Mouse (Mus musculus) urinary bladder, adult 2 months (tissue): ENCODE data around the gene Hmgb2. TPM values are rescaled to one million over a fixed set of nuclear protein-coding genes. Genes with fewer than 3 reads are reported as not detected.
A peak's percentile ranks its signal among the peaks of the same experiment; 100 is the strongest.
"Not testable (repeated sequence)": the region's sequence is repeated elsewhere in the genome, so short reads cannot be mapped to it uniquely, and the experiment has no call there.

ENCODE experiments used
- DNase-seq: peaks from one replicate; pipeline ENCODE4 v3.0.0; 2022; ENCODE audit warnings: low spot score
- polyA plus RNA-seq: library from polyadenylated mRNA; depleted of rRNA; stranded (reverse); fragments of >200 nt; gene quantifications from 2 replicates; pipeline ENCODE4 v1.2.3, GENCODE M21; 2012

Gene Hmgb2
- polyA plus RNA-seq, 1 experiment, result 15.4 TPM

GRCm38 (mm10) chr8:57510791-57511315 is 854 bp upstream of the Hmgb2 start:
- DNase-seq, result no peak

- DNase-seq, result peak; percentile 35
Observed at GRCm38 (mm10) chr8:57512141-57513056, 692 bp downstream of the Hmgb2 start.

DNA sequence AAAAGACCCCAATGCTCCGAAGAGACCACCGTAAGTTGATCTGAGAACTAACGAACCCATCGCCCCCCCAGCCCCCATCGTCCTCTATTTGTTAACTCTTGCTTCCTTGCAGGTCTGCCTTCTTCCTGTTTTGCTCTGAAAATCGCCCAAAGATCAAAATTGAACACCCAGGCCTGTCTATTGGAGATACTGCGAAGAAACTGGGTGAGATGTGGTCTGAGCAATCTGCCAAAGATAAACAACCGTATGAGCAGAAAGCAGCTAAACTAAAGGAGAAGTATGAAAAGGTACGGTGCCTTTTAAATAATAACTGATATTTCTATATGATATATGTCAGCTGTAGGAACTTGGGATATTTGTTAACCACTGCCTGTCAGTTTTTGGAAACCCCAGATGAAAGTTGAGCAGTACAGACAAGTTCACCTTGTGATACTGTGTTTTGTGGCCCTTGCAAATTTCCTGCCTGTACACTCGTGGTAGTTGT is 1.5 kb downstream of the Hmgb2 start:
- not testable (repeated sequence) for DNase-seq

DNA sequence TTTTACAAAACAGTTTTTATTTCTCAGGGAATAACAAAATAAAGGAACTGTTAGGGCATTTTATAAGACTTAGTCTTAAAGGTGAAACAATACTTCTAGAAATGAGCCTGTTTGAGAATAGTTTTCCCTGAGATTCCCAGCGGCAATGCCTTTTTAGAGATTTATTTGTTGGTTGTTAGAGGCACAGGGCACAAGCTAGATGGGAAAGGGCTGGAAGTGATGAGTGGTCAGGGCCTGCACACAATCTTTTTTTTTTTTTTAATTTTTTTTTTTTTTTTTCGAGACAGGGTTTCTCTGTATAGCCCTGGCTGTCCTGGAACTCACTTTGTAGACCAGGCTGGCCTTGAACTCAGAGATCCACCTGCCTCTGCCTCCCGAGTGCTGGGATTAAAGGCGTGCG is 5.0 kb downstream of the Hmgb2 start:
- DNase-seq, result not testable (repeated sequence)

GRCm38 (mm10) chr8:57517723-57518122 is 6.0 kb downstream of the Hmgb2 start:
- DNase-seq, result no peak

DNA sequence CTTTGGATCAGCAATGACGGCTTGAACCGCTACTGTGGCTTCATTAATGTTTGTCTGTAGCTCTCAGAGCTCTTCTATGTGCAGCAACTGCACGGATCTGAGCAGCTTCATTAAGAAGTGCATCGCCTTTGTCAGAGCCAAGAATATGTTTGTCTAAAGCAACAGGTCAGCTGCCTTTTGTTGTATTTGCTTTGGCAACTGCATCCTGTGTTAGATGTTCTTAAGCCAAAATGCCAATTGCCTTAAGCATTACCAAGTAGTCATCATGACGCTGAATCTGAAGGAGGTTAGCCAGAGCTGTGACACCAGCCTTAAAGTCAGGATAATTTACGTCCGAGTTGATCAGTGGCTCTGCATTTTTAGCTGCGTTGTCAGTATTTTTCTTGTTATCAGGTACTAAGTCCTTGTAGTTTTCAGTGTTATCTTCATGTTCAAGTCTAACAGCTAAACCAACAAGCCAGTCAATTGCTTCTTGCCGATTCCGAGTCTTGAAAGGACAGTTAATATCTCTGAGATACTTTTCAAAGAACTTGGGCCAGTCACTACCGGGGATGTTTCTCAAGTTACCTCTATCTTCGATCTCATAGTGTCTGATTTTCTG is 8.6 kb downstream of the Hmgb2 start:
- no peak for DNase-seq

- DNase-seq, result no peak
Observed at GRCm38 (mm10) chr8:57528036-57528435, 16.3 kb downstream of the Hmgb2 start.

- no peak for DNase-seq
Observed at GRCm38 (mm10) chr8:57530238-57530637, 18.5 kb downstream of the Hmgb2 start.

DNA sequence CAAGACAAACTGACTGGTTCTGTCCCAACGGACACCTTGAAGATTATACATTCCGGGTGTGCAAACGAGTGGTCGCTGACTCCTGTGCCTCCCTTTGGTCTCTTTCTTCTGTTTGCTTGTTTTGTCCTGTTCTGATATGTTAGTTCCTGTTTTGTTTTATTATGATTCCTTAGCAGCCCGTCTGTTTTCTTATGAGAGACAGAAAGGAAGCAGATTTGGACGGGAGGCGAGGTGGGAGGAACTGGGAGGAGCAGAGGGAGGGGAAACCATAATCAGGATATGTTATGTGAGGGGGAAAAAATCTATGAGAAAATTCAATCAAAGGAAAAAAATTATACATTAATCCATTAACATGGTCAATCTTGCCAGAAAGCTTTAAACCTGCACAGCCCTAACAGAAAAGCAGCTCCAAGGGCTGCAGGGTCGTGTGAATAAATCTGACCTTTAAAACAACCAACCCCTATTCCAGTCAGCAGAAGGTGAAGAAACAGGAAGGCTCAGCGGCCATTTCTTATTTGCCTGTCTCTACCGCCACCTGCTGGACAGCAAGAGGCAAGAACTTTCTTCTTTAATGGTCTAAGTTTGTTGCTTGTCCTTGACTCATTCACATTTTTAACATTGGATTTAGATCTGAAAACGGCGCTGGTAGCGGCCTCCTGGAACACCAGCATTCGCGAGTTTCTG is 19.1 kb downstream of the Hmgb2 start:
- DNase-seq, result peak; percentile 52

- no peak for DNase-seq
Observed at GRCm38 (mm10) chr8:57532223-57532622, 20.5 kb downstream of the Hmgb2 start.

- DNase-seq, result no peak
Observed at GRCm38 (mm10) chr8:57533106-57533505, 21.4 kb downstream of the Hmgb2 start.

- DNase-seq, result no peak
Observed at GRCm38 (mm10) chr8:57534495-57534894, 22.8 kb downstream of the Hmgb2 start.

DNA sequence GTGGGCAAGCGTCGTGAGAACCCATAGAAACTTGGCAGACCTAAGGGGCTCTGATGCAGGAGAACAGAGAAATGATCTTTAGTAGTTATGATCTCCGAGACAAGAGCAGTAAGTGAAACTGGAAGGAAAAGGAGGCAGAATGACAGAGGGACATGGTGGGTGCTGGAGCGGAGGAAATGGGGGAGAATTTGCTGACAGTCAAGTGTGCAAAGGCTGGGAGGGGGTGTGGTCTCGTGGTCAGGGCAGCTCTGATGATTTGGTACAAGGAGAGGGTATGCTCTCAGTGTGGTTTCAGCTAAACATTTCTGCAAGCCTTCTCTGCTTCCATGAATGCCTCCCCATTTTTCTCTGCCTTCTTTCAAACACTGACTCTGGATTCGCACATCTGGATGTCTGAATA is 24.5 kb downstream of the Hmgb2 start:
- no peak for DNase-seq

GRCm38 (mm10) chr8:57538601-57539000 is 26.9 kb downstream of the Hmgb2 start:
- DNase-seq, result no peak

DNA sequence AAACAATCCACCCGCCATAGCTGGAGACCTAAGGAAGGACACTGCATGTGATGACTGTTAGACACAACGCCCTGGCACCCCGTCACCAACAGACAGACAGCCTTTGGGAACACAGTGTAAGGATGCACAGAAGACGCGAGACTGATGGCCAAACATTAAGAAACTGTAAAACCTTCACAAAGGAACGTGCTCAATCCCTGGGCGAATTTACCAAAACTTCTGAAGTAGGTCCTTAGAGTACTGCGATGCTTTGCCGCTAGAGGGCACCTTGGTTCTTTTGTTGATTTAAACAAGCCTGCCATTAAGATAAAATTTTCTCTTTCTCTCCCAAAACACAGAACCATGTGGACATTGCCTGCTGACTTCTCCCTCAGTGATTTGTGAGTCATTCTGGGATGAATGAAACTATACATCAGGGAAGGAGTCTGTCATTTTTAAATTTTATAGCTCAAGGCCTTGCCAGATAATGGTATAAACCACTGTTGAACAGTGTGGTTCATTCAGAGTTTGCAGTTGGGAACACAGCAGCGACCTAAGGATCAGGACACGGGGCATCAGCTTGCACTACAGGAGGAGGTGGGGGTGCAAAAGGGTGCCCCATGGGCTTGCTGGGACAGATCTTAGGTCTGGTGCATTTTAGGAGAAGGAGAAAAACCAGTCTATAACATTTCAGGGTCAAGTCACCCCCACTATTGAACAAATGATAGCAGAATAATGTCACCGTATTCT is 28.6 kb downstream of the Hmgb2 start:
- no peak for DNase-seq

GRCm38 (mm10) chr8:57540951-57541350 is 29.2 kb downstream of the Hmgb2 start:
- DNase-seq, result no peak

DNA sequence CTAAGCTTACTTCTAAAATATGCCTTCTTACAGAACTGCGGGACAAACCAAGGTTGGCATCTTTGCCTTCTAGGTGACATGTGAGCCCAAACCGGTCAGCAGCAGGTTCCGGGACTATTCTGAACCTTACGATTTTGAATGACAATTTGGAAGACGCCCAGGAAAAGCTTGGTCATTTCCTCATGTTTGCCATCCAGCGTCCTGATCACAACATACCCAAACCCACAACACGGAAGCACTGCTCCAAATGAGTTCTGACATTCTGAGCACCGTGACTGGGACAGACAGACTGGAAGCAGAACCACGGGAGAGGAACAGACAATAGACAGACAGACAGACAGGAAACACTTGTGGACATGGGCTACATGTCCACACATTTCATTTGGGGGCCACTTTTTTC is 29.7 kb downstream of the Hmgb2 start:
- DNase-seq, result no peak

GRCm38 (mm10) chr8:57546401-57546800 is 34.7 kb downstream of the Hmgb2 start:
- DNase-seq, result no peak

GRCm38 (mm10) chr8:57546834-57547233 is 35.1 kb downstream of the Hmgb2 start:
- DNase-seq, result no peak

- no peak for DNase-seq
Observed at GRCm38 (mm10) chr8:57547581-57547980, 35.9 kb downstream of the Hmgb2 start.
